Mouse (Mus musculus) erythroblast, embryonic 14.5 days (primary cell): ENCODE results near the gene Relch. TPM values are rescaled to one million over a fixed set of nuclear protein-coding genes. Genes with fewer than 3 reads are reported as not detected.
"Not testable (repeated sequence)": the region's sequence is repeated elsewhere in the genome, so short reads cannot be mapped to it uniquely, and the experiment has no call there.

ENCODE experiments used
- H3K27me3 ChIP-seq: 2 replicates; pipeline ENCODE4 v1.6.1; 2012; ENCODE audit warnings: inconsistent platforms; ENCODE audit not compliant: control insufficient read depth
- H3K36me3 ChIP-seq: 2 replicates; pipeline ENCODE4 v1.6.1; 2012; ENCODE audit warnings: mild to moderate bottlenecking, inconsistent platforms; ENCODE audit not compliant: control insufficient read depth
- H3K4me1 ChIP-seq: 2 replicates; pipeline ENCODE4 v1.6.1; 2012; ENCODE audit warnings: inconsistent platforms; ENCODE audit not compliant: control insufficient read depth
- H3K4me3 ChIP-seq: replicated peaks from 2 replicates; pipeline ENCODE3; 2012; ENCODE audit warnings: moderate library complexity, mild to moderate bottlenecking, inconsistent platforms
- H3K9me3 ChIP-seq: 2 replicates; pipeline ENCODE4 v1.6.1; 2012; ENCODE audit warnings: low read length, inconsistent platforms, mixed read lengths; ENCODE audit not compliant: control insufficient read depth
- GATA1 ChIP-seq: IDR thresholded peaks from 2 replicates; pipeline ENCODE4 v1.6.1; 2012; ENCODE audit warnings: low read length, inconsistent platforms, mixed read lengths
- TAL1 ChIP-seq: IDR thresholded peaks from 3 replicates; pipeline ENCODE4 v1.6.1; 2012; ENCODE audit warnings: low read length, inconsistent platforms, mixed read lengths
- polyA plus RNA-seq: library from polyadenylated mRNA; stranded (reverse); fragments of >175 nt; gene quantifications from 2 replicates; pipeline ENCODE4 v1.2.3, GENCODE M21; 2012

Gene Relch
- polyA plus RNA-seq, 1 experiment: 2.6 TPM

- peaks cover 13% of the 10 kb centered on the region for H3K36me3 ChIP-seq
- TF ChIP-seq TAL1 (no peak), GATA1 (no peak)
Observed at GRCm38 (mm10) chr1:105674763-105675162, 11.1 kb downstream of the Relch start.

GRCm38 (mm10) chr1:105680587-105680986 lies 16.9 kb downstream of the Relch start:
- no peak for TF ChIP-seq TAL1
- no peak for TF ChIP-seq GATA1
- no peak overlapping the region for H3K4me3 ChIP-seq
- H3K9me3 ChIP-seq: no peaks in the 10 kb centered on the region
- peaks cover 2% of the 10 kb centered on the region; the same call in 1 of the 2 replicates for H3K4me1 ChIP-seq
- no peaks in the 10 kb centered on the region for H3K27me3 ChIP-seq
- peaks cover 23% of the 10 kb centered on the region for H3K36me3 ChIP-seq

More at GRCm38 (mm10) chr1:105674763-105675162, 11.1 kb downstream of the Relch start:
- Histone ChIP-seq H3K27me3 (no peaks in the 10 kb centered on the region), H3K4me3 (no peak overlapping the region), H3K4me1 (peaks cover 4% of the 10 kb centered on the region), H3K9me3 (no peaks in the 10 kb centered on the region)

- Histone ChIP-seq H3K9me3 (no peaks in the 10 kb centered on the region), H3K4me1 (no peaks in the 10 kb centered on the region), H3K4me3 (no peak overlapping the region), H3K27me3 (no peaks in the 10 kb centered on the region), H3K36me3 (peaks cover 12% of the 10 kb centered on the region)
- no peak for TF ChIP-seq TAL1
- TF ChIP-seq GATA1: no peak
Observed at GRCm38 (mm10) chr1:105685501-105685900, 21.8 kb downstream of the Relch start.

- H3K36me3 ChIP-seq: peaks cover 26% of the 10 kb centered on the region
Observed at GRCm38 (mm10) chr1:105695581-105695980, 31.9 kb downstream of the Relch start.

GRCm38 (mm10) chr1:105700984-105701530 lies 37.4 kb downstream of the Relch start:
- Histone ChIP-seq H3K4me1 (no peaks in the 10 kb centered on the region), H3K36me3 (peaks cover 23% of the 10 kb centered on the region), H3K4me3 (no peak overlapping the region), H3K27me3 (no peaks in the 10 kb centered on the region), H3K9me3 (no peaks in the 10 kb centered on the region)
- TF ChIP-seq TAL1 (no peak), GATA1 (no peak)

More at GRCm38 (mm10) chr1:105695581-105695980, 31.9 kb downstream of the Relch start:
- no peaks in the 10 kb centered on the region for H3K4me1 ChIP-seq
- H3K27me3 ChIP-seq: no peaks in the 10 kb centered on the region
- TF ChIP-seq GATA1: no peak
- no peak for TF ChIP-seq TAL1
- no peak overlapping the region for H3K4me3 ChIP-seq
- H3K9me3 ChIP-seq: no peaks in the 10 kb centered on the region

GRCm38 (mm10) chr1:105709415-105709814 lies 45.8 kb downstream of the Relch start:
- H3K36me3 ChIP-seq: peaks cover 41% of the 10 kb centered on the region
- TF ChIP-seq TAL1 (no peak), GATA1 (no peak)
- no peaks in the 10 kb centered on the region for H3K4me1 ChIP-seq
- no peaks in the 10 kb centered on the region for H3K9me3 ChIP-seq
- H3K27me3 ChIP-seq: no peaks in the 10 kb centered on the region
- H3K4me3 ChIP-seq: no peak overlapping the region

- Histone ChIP-seq H3K27me3 (no peaks in the 10 kb centered on the region), H3K4me3 (no peak overlapping the region), H3K9me3 (no peaks in the 10 kb centered on the region), H3K36me3 (peaks cover 47% of the 10 kb centered on the region), H3K4me1 (no peaks in the 10 kb centered on the region)
- TF ChIP-seq TAL1 (no peak), GATA1 (no peak)
Observed at GRCm38 (mm10) chr1:105711227-105711626, 47.6 kb downstream of the Relch start.

- Histone ChIP-seq H3K36me3 (peaks cover 49% of the 10 kb centered on the region), H3K9me3 (no peaks in the 10 kb centered on the region), H3K4me1 (no peaks in the 10 kb centered on the region), H3K27me3 (no peaks in the 10 kb centered on the region), H3K4me3 (no peak overlapping the region)
- TF ChIP-seq GATA1: no peak
Observed at GRCm38 (mm10) chr1:105712822-105713221, 49.2 kb downstream of the Relch start.

GRCm38 (mm10) chr1:105718358-105718757 lies 54.7 kb downstream of the Relch start:
- Histone ChIP-seq H3K36me3 (peaks cover 60% of the 10 kb centered on the region), H3K4me3 (no peak overlapping the region), H3K4me1 (no peaks in the 10 kb centered on the region), H3K9me3 (no peaks in the 10 kb centered on the region), H3K27me3 (no peaks in the 10 kb centered on the region)
- TF ChIP-seq GATA1: no peak
- no peak for TF ChIP-seq TAL1

- not testable (repeated sequence) for H3K9me3 ChIP-seq, H3K4me3 ChIP-seq, H3K4me1 ChIP-seq, H3K27me3 ChIP-seq
- H3K36me3 ChIP-seq: peaks cover 51% of the 10 kb centered on the region
Observed at GRCm38 (mm10) chr1:105729246-105729645, 65.6 kb downstream of the Relch start.
